Mouse (Mus musculus) forebrain, postnatal 0 days (tissue): ENCODE data around the gene Lrrc20. TPM values are rescaled to one million over a fixed set of nuclear protein-coding genes. Genes with fewer than 3 reads are reported as not detected.

Experiments
- ATAC-seq: fragments of 200-750 bp; cut with Nextera tagmentation; 2 replicates; pipeline ENCODE4 v1.8.0; 2017; ENCODE audit warnings: mild to moderate bottlenecking, moderate library complexity
- DNase-seq: peaks from one replicate; pipeline ENCODE4 v3.0.0-alpha.2; 2015
- H3K27ac ChIP-seq: fragments of 300-500 bp; sonication (generic); 2 replicates; pipeline ENCODE4 v1.5.1; 2014; ENCODE audit warnings: low read depth, mild to moderate bottlenecking, antibody characterized with exemption, low read length, moderate library complexity, mixed read lengths
- H3K27me3 ChIP-seq: fragments of 300-500 bp; sonication (generic); 2 replicates; pipeline ENCODE4 v1.6.1; 2014; ENCODE audit warnings: mild to moderate bottlenecking, low read length, mixed read lengths; ENCODE audit not compliant: insufficient read depth
- H3K36me3 ChIP-seq: fragments of 300-500 bp; sonication (generic); 2 replicates; pipeline ENCODE4 v1.6.1; 2014; ENCODE audit warnings: mild to moderate bottlenecking, moderate library complexity; ENCODE audit not compliant: insufficient read depth
- H3K4me1 ChIP-seq: fragments of 300-500 bp; sonication (generic); 2 replicates; pipeline ENCODE4 v1.6.1; 2014; ENCODE audit warnings: antibody characterized with exemption; ENCODE audit not compliant: insufficient read depth
- H3K4me2 ChIP-seq: fragments of 300-500 bp; sonication (generic); 2 replicates; pipeline ENCODE4 v1.6.1; 2014; ENCODE audit warnings: low read depth, mild to moderate bottlenecking, moderate library complexity
- H3K4me3 ChIP-seq: fragments of 300-500 bp; sonication (generic); 2 replicates; pipeline ENCODE4 v1.5.1; 2014; ENCODE audit warnings: low read depth, low read length, mixed read lengths
- H3K9ac ChIP-seq: fragments of 300-500 bp; sonication (generic); 2 replicates; pipeline ENCODE4 v1.6.1; 2014; ENCODE audit warnings: mild to moderate bottlenecking
- H3K9me3 ChIP-seq: fragments of 300-500 bp; sonication (generic); 2 replicates; pipeline ENCODE4 v1.6.1; 2016; ENCODE audit warnings: low read length
- CTCF ChIP-seq: sonication (generic); IDR thresholded peaks from 2 replicates; pipeline ENCODE4 v1.5.1; 2016; ENCODE audit warnings: antibody characterized with exemption, control low read depth, low read depth
- WGBS: fragments of 180-500 bp; shearing (Covaris S2); extraction: QIAGEN DNeasy Blood & Tissue Kit; methylation state at CpG from one replicate; pipeline ENCODE4 v1.1.7; 2014; 5-methylcytosine and 5-hydroxymethylcytosine counted together
- polyA plus RNA-seq: library from polyadenylated mRNA; unstranded; fragments of >200 nt; fragmentation: Nextera tagmentation; extraction: Ambion mirVana; gene quantifications from 2 replicates; pipeline ENCODE4 v1.2.1, GENCODE M21; 2015
- total RNA-seq: library from RNA; depleted of rRNA; stranded (reverse); fragments of >200 nt; gene quantifications from 2 replicates; pipeline ENCODE4 v1.2.3, GENCODE M21; 2014

The Lrrc20 gene
- total and polyA plus RNA-seq, 2 experiments from 2014 or later: 15.9 to 19.5 TPM

DNA sequence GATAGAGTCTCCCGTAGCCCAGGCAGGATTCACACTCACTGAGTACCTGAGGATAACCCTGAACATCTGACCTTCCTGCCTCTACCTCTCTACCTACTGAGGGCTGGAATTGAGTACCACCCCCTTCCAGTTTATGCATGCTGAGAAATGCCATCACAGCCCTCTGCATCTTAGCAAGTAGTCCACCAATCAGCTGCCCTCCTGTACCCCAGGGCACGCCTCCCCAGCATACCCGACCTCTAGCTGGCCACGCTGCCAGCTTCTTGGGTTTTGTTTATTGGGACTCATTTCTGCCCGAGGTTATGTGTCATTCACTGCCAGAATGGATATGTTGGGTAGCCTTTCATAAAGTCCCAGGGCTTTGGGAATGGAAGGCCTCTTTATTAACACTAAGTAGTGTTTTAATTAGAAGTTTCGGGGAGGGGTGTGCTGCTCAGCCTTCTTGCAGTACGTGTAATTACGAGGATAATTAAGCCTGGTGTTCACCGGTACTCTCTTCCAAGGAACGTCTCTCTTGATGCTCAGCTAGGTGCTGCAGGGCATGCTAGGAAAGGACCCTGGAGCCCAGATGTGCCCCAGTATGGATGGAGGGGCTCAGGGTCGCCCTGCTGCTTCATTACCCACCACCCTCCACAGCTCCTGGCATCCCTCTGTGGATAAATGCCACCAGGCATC lies 36.8 kb downstream of the Lrrc20 start:
- 32% methylated on average over 11 of the region's 11 CpGs for WGBS

DNA sequence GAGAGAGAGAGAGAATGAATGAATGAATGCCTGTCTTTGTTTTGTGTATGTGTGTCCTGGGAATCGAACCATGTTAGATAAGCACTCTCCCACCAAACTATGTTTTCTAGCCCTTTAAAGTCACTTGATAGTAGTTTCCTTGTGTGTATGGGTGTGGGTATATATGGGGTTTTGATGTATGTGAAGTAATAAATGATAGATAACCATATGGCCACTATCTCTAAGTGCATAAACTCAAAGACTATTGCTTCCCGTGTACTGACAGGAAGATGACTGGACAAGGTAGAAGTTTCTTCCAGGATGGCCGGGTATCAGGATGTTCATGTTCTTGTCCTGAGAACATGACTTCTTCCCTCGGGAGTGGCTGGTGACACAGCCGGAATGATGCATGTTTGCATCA lies 41.3 kb downstream of the Lrrc20 start:
- TF ChIP-seq CTCF: no peak
- WGBS: 84% methylated on average over 5 of the region's 5 CpGs
- no peak overlapping the region for H3K4me2 ChIP-seq
- H3K4me1 ChIP-seq: 0 out of 2 replicates have a peak, but pooled peaks cover 7% of the 10 kb centered on the region
- H3K9me3 ChIP-seq: no peaks in the 10 kb centered on the region
- DNase-seq: no peak
- no peaks in the 10 kb centered on the region for H3K36me3 ChIP-seq
- no peaks in the 10 kb centered on the region for H3K27me3 ChIP-seq
- no peak overlapping the region for H3K4me3 ChIP-seq
- ATAC-seq: no peak
- H3K27ac ChIP-seq: no peak overlapping the region
- no peak overlapping the region for H3K9ac ChIP-seq

More for the DNA sequence above, 36.8 kb downstream of the Lrrc20 start:
- no peak overlapping the region for H3K4me2 ChIP-seq
- H3K9me3 ChIP-seq: no peaks in the 10 kb centered on the region
- no peak overlapping the region for H3K27ac ChIP-seq
- no peaks in the 10 kb centered on the region for H3K36me3 ChIP-seq
- ATAC-seq: no peak
- H3K27me3 ChIP-seq: no peaks in the 10 kb centered on the region
- H3K9ac ChIP-seq: no peak overlapping the region
- no peak for TF ChIP-seq CTCF
- no peak for DNase-seq
- H3K4me3 ChIP-seq: no peak overlapping the region
- no peaks in the 10 kb centered on the region for H3K4me1 ChIP-seq

DNA sequence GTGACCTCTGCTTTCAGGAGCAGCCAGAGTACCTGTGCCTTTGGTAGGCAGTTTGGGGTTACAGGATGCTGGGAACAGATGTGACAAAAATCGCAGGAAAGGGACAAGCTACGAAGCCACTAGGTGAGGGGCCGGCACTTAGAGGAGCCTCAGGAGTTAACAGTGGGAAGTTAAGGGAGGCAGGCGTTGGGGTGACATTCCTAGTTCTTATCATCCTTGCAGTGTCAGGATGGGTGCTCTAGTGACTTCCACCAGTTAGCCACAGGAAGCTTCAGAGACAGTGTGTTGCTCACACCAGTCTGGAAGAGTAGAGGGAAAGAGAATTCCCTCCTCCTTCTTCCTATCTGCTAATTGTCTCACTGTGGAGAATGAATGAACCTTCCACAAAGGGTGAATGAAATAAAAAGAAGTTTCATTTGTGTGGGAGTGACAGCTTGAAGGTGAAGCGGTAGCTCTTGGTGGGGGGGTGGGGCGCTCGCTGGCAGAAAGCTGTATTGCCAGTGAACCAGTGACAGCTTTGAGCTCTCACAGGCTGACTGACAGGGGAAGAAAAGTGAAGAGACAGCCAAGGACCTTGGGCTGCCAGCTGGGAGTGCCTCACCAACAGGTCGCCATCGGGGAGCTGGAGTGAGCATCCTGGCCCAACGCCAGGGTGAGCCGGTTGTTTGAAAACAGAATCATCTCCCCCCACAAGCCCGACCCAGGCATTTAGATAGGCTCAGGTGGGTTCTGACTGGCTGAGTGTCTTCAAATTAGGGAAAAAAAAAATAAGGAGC lies 41.9 kb downstream of the Lrrc20 start:
- peak; percentile 22; the same call in 1 of the 2 replicates for TF ChIP-seq CTCF
- ATAC-seq: peak; percentile 91

DNA sequence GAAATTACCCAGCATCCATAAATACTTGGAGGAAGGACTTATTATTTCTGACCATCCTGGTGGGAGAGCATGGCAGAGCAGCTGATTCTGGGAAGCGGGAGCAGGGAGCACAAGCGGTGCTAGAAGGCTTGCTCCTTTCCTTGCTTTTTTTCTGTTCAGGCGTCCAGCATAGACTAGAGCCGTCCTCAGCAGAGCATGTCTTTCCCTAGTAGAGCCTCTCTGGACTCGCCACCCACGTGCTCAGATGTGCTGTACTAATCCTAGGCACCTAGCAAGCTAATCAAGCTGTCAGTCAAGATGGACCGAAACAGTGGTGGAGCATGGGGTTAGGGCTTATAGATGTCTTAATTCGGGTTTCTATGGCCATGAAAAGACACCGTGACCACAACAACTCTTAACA lies 42.7 kb downstream of the Lrrc20 start:
- ATAC-seq: no peak

More for the DNA sequence above, 41.9 kb downstream of the Lrrc20 start:
- WGBS: 25% methylated on average over 12 of the region's 12 CpGs
- Histone ChIP-seq H3K9ac (no peak overlapping the region), H3K27ac (0 out of 2 replicates have a peak overlapping the region, but pooled peaks have one; percentile 21), H3K9me3 (no peaks in the 10 kb centered on the region), H3K36me3 (no peaks in the 10 kb centered on the region), H3K27me3 (no peaks in the 10 kb centered on the region), H3K4me3 (no peak overlapping the region), H3K4me2 (0 out of 2 replicates have a peak overlapping the region, but pooled peaks have one; percentile 8), H3K4me1 (0 out of 2 replicates have a peak, but pooled peaks cover 7% of the 10 kb centered on the region)
- DNase-seq: peak; percentile 62

DNA sequence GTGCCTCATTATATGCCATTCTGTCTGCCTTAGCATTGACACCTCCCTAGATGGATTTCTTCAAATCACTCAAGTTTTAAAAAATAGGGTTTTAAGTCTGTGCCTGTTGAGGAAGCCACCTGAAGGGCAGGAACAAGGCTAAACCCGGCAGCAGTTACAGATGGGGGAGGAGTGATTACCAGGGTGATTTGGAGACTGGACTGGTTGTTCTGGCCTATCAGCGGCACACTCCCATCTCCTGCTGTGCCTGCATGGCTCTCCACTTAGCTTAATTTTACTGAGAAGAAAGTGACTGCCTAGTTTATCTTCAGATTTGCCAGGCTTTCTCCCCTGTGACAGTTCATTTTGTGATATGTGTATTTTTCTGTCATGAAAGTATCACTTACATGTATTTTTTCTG lies 43.9 kb downstream of the Lrrc20 start:
- DNase-seq: no peak
- Histone ChIP-seq H3K9me3 (no peaks in the 10 kb centered on the region), H3K9ac (no peak overlapping the region), H3K4me3 (no peak overlapping the region), H3K4me2 (no peak overlapping the region), H3K27ac (no peak overlapping the region), H3K4me1 (0 out of 2 replicates have a peak, but pooled peaks cover 7% of the 10 kb centered on the region), H3K27me3 (no peaks in the 10 kb centered on the region), H3K36me3 (no peaks in the 10 kb centered on the region)
- WGBS: 65% methylated on average over 2 of the region's 2 CpGs
- ATAC-seq: no peak
- TF ChIP-seq CTCF: no peak

More for the DNA sequence above, 42.7 kb downstream of the Lrrc20 start:
- DNase-seq: no peak
- Histone ChIP-seq H3K4me3 (no peak overlapping the region), H3K27me3 (no peaks in the 10 kb centered on the region), H3K4me2 (no peak overlapping the region), H3K9ac (no peak overlapping the region), H3K27ac (no peak overlapping the region), H3K9me3 (no peaks in the 10 kb centered on the region), H3K4me1 (0 out of 2 replicates have a peak, but pooled peaks cover 7% of the 10 kb centered on the region), H3K36me3 (no peaks in the 10 kb centered on the region)
- TF ChIP-seq CTCF: no peak
- WGBS: 60% methylated on average over 9 of the region's 9 CpGs

DNA sequence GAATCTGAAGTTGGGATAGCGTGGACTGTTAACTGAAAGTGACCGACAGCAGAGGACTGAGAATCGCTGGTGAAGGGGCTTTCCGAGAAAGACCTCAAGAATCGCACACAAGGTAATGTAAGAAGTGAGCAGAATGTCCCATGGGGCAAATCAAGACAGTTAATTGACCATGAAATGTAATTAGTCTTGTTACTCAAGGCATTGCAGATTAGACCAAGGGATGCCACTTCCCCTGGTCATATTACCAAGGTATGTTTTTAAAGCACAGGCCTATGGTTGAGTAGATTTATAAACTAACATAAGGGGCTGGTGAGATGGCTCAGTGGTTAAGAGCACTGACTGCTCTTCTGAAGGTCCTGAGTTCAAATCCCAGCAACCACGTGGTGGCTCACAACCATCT lies 45.1 kb downstream of the Lrrc20 start:
- Histone ChIP-seq H3K4me1 (0 out of 2 replicates have a peak, but pooled peaks cover 7% of the 10 kb centered on the region), H3K36me3 (no peaks in the 10 kb centered on the region), H3K4me3 (no peak overlapping the region), H3K4me2 (no peak overlapping the region), H3K27me3 (no peaks in the 10 kb centered on the region), H3K27ac (no peak overlapping the region), H3K9me3 (no peaks in the 10 kb centered on the region), H3K9ac (no peak overlapping the region)
- WGBS: 83% methylated on average over 6 of the region's 6 CpGs
- DNase-seq: no peak
- no peak for TF ChIP-seq CTCF
- ATAC-seq: no peak

DNA sequence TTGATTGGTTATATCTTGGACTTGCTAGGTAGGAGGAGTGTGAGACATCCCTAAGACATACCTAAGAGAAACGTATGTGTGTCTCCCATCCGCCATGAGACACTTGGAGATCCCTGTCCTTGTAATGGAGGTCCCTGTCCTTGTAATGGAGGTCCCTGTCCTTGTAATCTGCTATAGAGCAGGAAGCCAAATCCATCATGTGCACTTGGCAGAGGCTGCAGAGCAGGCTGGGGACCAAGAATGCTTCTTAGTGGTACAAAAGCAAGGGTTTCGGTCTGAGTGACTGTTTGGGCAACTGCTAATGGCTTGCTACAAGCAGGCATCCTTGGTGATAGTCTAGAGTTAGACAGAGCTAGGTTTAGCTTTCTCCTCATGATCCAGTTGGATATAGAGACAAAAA lies 55.3 kb downstream of the Lrrc20 start:
- Histone ChIP-seq H3K4me1 (peaks cover 12% of the 10 kb centered on the region), H3K4me3 (no peak overlapping the region), H3K9ac (no peak overlapping the region), H3K27ac (no peak overlapping the region), H3K36me3 (peaks cover 12% of the 10 kb centered on the region), H3K9me3 (no peaks in the 10 kb centered on the region), H3K27me3 (no peaks in the 10 kb centered on the region), H3K4me2 (no peak overlapping the region)
- TF ChIP-seq CTCF: no peak
- ATAC-seq: no peak
- no peak for DNase-seq
- WGBS: 88% methylated on average over 3 of the region's 3 CpGs
